Mouse (Mus musculus): Measurements from ENCODE around the gene C530025M09Rik.

GRCm38 (mm10) chr2:149861002-149861401 is 30.0 kb upstream of the C530025M09Rik start:
- no peak for TF ChIP-seq CHD2 (IDR thresholded peaks at IDR 0.05; ENCODE audit: low read length)
- TF ChIP-seq GATA1 (IDR thresholded peaks at IDR 0.05; ENCODE audit: low read depth, low read length), result no peak
- TF ChIP-seq CTCF (IDR thresholded peaks at IDR 0.05 in 2 of 3, conservative IDR thresholded peaks at IDR 0.05 in 1 of 3; ENCODE audit: control insufficient read depth in 1 of 3, insufficient read depth in 1 of 3, low read depth in 2 of 3, low read length in 3 of 3, poor library complexity in 1 of 3, severe bottlenecking in 1 of 3), result no peak
- TF ChIP-seq ZNF384 (IDR thresholded peaks at IDR 0.05; ENCODE audit: low read depth, low read length), result no peak
- TF ChIP-seq GABPA (IDR thresholded peaks at IDR 0.05; ENCODE audit: low read depth, low read length), result no peak
- no peak for TF ChIP-seq CHD1 (IDR thresholded peaks at IDR 0.05; ENCODE audit: low read depth, low read length)
- no peak for TF ChIP-seq ELF1 (IDR thresholded peaks at IDR 0.05; ENCODE audit: low read depth, low read length)
- TF ChIP-seq ZC3H11A (IDR thresholded peaks at IDR 0.05; ENCODE audit: low read depth, low read length), result no peak
- TF ChIP-seq EP300 (IDR thresholded peaks at IDR 0.05; ENCODE audit: low read depth in 1 of 2, low read length in 2 of 2), result no peak
